Mouse (Mus musculus) lung, postnatal 25 days (tissue): Measurements from ENCODE around the gene Dusp9.
A peak's percentile ranks its signal among the peaks of the same experiment; 100 is the strongest.

Experiments
- DNase-seq: peaks from one replicate; pipeline ENCODE4 v3.0.0; 2022; ENCODE audit warnings: low spot score

Dusp9 gene

DNA sequence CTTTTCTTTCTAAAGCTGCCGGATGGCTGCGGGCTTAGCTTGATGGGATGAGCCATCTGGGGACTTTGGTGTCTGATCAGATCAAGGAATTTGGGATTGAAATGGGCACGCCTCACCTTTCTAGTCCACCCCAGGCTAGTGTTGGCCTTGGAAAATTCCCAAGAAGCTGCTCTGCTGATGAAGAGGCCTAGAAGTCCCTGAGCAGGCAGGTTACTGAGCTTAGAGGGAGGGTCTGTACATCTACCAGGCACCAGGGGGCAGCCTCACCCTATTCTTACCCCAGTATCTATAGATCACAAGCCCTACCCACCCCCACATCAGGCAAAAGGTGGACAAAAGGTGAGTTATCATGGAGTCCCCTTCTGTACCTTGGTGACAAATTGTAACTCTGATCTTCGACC, 32.8 kb downstream of the Dusp9 start:
- DNase-seq = peak; percentile 38

GRCm38 (mm10) chrX:73672879-73673618, 33.8 kb downstream of the Dusp9 start, which contains the start of gene Slc6a8:
Gene Slc6a8, plus strand, starts transcription at chrX:73673150.
- DNase-seq = peak; percentile 60

DNA sequence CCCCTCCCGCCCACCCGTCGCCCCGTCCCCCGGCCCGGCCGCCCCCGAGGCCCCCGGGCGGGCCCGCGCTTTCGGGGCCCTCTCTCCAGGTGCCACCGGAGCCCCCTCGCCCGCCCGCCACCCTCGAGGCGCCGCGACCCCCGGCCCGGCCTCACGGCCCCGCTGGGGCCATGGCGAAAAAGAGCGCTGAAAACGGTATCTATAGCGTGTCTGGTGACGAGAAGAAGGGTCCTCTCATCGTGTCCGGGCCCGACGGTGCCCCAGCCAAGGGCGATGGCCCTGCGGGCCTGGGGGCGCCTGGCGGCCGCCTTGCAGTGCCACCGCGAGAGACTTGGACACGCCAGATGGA, 34.4 kb downstream of the Dusp9 start:
- no peak for DNase-seq

DNA sequence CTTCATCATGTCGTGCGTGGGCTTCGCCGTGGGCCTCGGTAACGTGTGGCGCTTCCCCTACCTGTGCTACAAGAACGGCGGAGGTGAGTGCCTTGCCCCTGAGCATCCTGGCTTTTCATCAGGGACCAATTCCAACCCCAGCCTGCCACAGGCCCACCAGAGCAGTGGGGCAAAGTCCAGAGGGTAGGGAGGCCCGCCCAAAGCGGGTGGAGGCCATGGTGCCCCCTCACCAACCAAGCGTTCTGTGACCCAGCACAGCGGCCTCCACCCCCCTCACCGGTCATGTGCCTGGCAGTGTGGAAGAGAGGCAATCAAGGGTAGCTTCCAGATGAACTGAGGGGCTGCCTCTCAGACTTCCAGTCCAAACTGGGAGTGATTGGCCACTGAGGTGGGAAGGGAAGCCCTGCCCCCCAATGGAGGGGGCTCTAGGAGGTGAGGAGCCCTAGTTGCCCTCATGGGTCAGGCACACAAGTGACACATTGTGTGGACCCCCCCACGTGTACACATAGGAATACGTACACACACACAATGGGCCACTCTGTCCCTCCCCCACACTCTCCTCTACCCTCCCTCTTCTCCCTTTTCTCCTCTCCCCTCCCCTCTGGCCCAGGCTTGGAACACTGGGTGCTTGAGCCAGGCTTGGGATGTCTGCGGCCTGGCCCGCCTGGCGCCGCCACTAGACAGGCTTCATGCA, 34.9 kb downstream of the Dusp9 start:
- no peak for DNase-seq

DNA sequence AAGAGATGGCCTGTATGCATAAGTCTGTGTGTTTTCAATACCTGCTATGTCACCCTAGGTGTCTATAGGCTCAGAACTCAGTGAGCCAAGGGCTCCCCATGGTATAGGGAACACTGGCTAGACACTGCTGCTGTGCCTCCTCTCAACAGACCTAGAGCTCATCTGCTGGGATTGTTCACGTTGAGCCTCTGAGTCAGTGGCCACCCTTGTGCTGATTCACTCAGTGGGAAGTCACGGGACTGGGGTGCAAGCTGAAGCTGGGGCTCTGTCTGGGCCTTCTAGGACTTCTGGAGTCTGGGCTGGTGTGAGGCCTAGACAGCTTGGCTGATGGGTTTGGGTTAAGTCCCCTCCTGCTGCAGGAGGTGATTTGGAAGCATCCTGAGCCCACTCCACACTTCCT, 36.0 kb downstream of the Dusp9 start:
- no peak for DNase-seq

DNA sequence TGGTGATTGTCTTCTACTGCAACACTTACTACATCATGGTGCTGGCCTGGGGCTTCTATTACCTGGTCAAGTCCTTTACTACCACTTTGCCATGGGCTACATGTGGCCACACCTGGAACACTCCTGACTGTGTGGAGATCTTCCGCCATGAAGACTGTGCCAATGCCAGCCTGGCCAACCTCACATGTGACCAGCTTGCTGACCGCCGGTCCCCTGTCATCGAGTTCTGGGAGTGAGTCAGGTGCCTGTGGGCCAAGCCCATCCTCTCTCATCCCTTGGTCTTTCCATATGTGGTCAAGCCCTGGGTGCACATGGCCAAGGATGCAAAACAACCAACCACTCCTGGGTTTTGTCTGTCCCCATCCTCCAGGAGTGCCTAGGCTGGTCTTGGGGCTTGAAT, 37.4 kb downstream of the Dusp9 start:
- no peak for DNase-seq

- DNase-seq = no peak
These were observed 44.9 kb downstream of the Dusp9 start for GRCm38 (mm10) chrX:73684156-73684555.

DNA sequence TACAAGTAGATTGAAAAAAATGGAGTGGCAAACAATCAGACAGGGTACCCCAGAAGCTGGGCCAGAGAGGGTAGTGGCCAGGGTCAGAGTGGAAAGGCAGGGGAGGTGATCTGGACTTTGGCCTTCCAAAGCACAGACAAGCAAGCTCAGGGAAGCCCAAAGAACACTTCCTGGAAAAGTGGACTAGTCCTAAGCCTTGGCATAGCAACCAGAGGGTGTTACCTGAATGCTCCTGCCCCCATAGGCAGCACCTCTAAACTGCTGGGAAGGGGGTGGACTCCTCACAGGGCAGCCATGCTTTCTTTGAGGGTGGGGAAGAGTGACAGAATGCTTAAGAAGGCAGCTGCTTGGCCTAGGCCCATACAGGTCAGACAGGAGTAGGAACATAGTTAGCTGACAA, 45.8 kb downstream of the Dusp9 start:
- no peak for DNase-seq

DNA sequence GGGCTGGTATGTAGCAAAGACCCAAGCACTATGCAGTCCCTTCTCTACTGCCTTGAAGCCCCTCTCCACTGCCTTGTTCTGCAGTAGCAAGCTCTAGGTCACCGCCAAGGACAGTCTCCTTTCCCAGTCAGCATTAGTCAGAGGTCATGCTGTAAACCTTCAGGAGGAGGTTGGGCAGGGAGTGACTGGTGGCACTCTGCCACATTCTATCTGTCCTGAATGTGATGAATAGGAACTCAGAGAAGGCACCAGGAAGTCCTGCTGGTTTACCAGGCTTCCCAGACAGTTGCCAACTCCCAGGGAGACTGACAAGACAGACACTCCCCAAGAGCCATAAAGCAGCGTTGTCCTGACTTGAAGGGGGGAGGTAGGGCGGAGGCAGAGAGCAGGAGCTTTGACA, 46.4 kb downstream of the Dusp9 start:
- DNase-seq = no peak

GRCm38 (mm10) chrX:73690917-73691629, 51.9 kb downstream of the Dusp9 start:
- peak; percentile 68 for DNase-seq
